Mouse (Mus musculus) lung, postnatal 36 days (tissue): ENCODE measurements at regions not wholly inside any gene's neighbourhood (a gene's known extent, or its start where the extent isn't known, plus 50 kb on each side); places are given as distances from the start of the nearest gene placed in this dataset.
A peak's percentile ranks its signal among the peaks of the same experiment; 100 is the strongest.

Experiments
- DNase-seq: peaks from one replicate; pipeline ENCODE4 v3.0.0; 2022; ENCODE audit warnings: mixed read lengths

- DNase-seq, result peak; percentile 10
Observed at GRCm38 (mm10) chr13:60057761-60058274, 119.3 kb downstream of the Gas1 start.

- no peak for DNase-seq
Observed at GRCm38 (mm10) chr13:60054531-60054930, 122.6 kb downstream of the Gas1 start.

GRCm38 (mm10) chr13:60054081-60054480 lies 123.1 kb downstream of the Gas1 start:
- peak; percentile 10 for DNase-seq

- no peak for DNase-seq
Observed at GRCm38 (mm10) chr13:60051866-60052265, 125.3 kb downstream of the Gas1 start.

GRCm38 (mm10) chr13:60050799-60051580 lies 126.2 kb downstream of the Gas1 start:
- no peak for DNase-seq

GRCm38 (mm10) chr13:60049703-60050102 lies 127.5 kb downstream of the Gas1 start:
- no peak for DNase-seq

- no peak for DNase-seq
Observed at GRCm38 (mm10) chr13:60047791-60048730, 129.1 kb downstream of the Gas1 start.

GRCm38 (mm10) chr13:60045752-60046151 lies 131.4 kb downstream of the Gas1 start:
- DNase-seq, result no peak

- DNase-seq, result no peak
Observed at GRCm38 (mm10) chr13:60044876-60045275, 132.3 kb downstream of the Gas1 start.

- DNase-seq, result no peak
Observed at GRCm38 (mm10) chr13:60042443-60042842, 134.7 kb downstream of the Gas1 start.

- DNase-seq, result no peak
Observed at GRCm38 (mm10) chr13:60035536-60036130, 141.5 kb downstream of the Gas1 start.

- no peak for DNase-seq
Observed at GRCm38 (mm10) chr13:60033116-60033515, 144.0 kb downstream of the Gas1 start.

- DNase-seq, result peak; percentile 18
Observed at GRCm38 (mm10) chr13:60032586-60032985, 144.6 kb downstream of the Gas1 start.

GRCm38 (mm10) chr13:60029591-60029990 lies 147.6 kb downstream of the Gas1 start:
- peak; percentile 12 for DNase-seq

- no peak for DNase-seq
Observed at GRCm38 (mm10) chr13:60020175-60020487, 157.0 kb downstream of the Gas1 start.

GRCm38 (mm10) chr13:60019291-60020174 lies 157.6 kb downstream of the Gas1 start:
- DNase-seq, result peak; percentile 36

GRCm38 (mm10) chr13:60015854-60016366 lies 161.3 kb downstream of the Gas1 start:
- DNase-seq, result peak; percentile 57

GRCm38 (mm10) chr13:60012046-60012813 lies 164.9 kb downstream of the Gas1 start:
- peak; percentile 38 for DNase-seq

GRCm38 (mm10) chr13:60011092-60011491 lies 166.1 kb downstream of the Gas1 start:
- no peak for DNase-seq

GRCm38 (mm10) chr13:60007593-60007992 lies 169.6 kb downstream of the Gas1 start:
- DNase-seq, result peak; percentile 4

GRCm38 (mm10) chr13:60007031-60007430 lies 170.1 kb downstream of the Gas1 start:
- DNase-seq, result no peak
